Mouse (Mus musculus) lung, embryonic 16.5 days (tissue): ENCODE measurements around the gene Zfp870. TPM values are rescaled to one million over a fixed set of nuclear protein-coding genes. Genes with fewer than 3 reads are reported as not detected.

Experiments used
- ATAC-seq: fragments of 200-750 bp; cut with Nextera tagmentation; 2 replicates; pipeline ENCODE4 v1.8.0; 2017; ENCODE audit warnings: low read depth, mild to moderate bottlenecking, moderate library complexity
- H3K27ac ChIP-seq: fragments of 300-500 bp; sonication (generic); 2 replicates; pipeline ENCODE4 v1.5.1; 2014; ENCODE audit warnings: mild to moderate bottlenecking, control low read depth, low read length
- H3K27me3 ChIP-seq: fragments of 300-500 bp; sonication (generic); 2 replicates; pipeline ENCODE4 v1.6.1; 2014; ENCODE audit warnings: low read depth, low read length, mixed read lengths; ENCODE audit not compliant: control insufficient read depth, insufficient read depth
- H3K36me3 ChIP-seq: fragments of 300-500 bp; sonication (generic); 2 replicates; pipeline ENCODE4 v1.6.1; 2014; ENCODE audit warnings: low read length; ENCODE audit not compliant: control insufficient read depth, insufficient read depth
- H3K4me1 ChIP-seq: fragments of 300-500 bp; sonication (generic); replicated peaks from 2 replicates; pipeline ENCODE4 v1.6.1; 2014; ENCODE audit warnings: low read length, mixed read lengths; ENCODE audit not compliant: control insufficient read depth, insufficient read depth
- H3K4me2 ChIP-seq: fragments of 300-500 bp; sonication (generic); 2 replicates; pipeline ENCODE4 v1.6.1; 2014; ENCODE audit warnings: low read depth, low read length, control low read depth
- H3K4me3 ChIP-seq: fragments of 300-500 bp; sonication (generic); 2 replicates; pipeline ENCODE4 v1.5.1; 2014; ENCODE audit warnings: mild to moderate bottlenecking, low read length, control low read depth
- H3K9ac ChIP-seq: fragments of 300-500 bp; sonication (generic); 2 replicates; pipeline ENCODE4 v1.6.1; 2014; ENCODE audit warnings: low read length, control low read depth
- H3K9me3 ChIP-seq: fragments of 300-500 bp; sonication (generic); 2 replicates; pipeline ENCODE4 v1.6.1; 2016; ENCODE audit warnings: low read length; ENCODE audit not compliant: control insufficient read depth
- WGBS: fragments of 180-500 bp; shearing (Covaris S2); extraction: QIAGEN DNeasy Blood & Tissue Kit; methylation state at CpG from one replicate; pipeline ENCODE4 v1.1.7; 2014; 5-methylcytosine and 5-hydroxymethylcytosine counted together
- polyA plus RNA-seq: library from polyadenylated mRNA; unstranded; fragments of >200 nt; fragmentation: Nextera tagmentation; extraction: Ambion mirVana; gene quantifications from 2 replicates; pipeline ENCODE4 v1.2.1, GENCODE M21; 2015

Gene Zfp870
- polyA plus RNA-seq, 1 experiment from 2014 or later, result 10.4 TPM

- 27% methylated on average over 3 of the region's 3 CpGs for WGBS
- H3K4me3 ChIP-seq, result peak overlapping the region; percentile 83
- no peaks in the 10 kb centered on the region for H3K9me3 ChIP-seq
- ATAC-seq, result no peak
- peak overlapping the region; percentile 80 for H3K4me2 ChIP-seq
- no peaks in the 10 kb centered on the region for H3K27me3 ChIP-seq
- H3K27ac ChIP-seq, result no peak overlapping the region
- no peaks in the 10 kb centered on the region for H3K36me3 ChIP-seq
- H3K9ac ChIP-seq, result no peak overlapping the region
- H3K4me1 ChIP-seq, result peaks cover 6% of the 10 kb centered on the region; the same call in 1 of the 2 replicates
These were observed 61.0 kb downstream of the Zfp870 start for GRCm38 (mm10) chr17:32830418-32830782.

- Histone ChIP-seq H3K4me2 (peak within 1 kb of the TSS; percentile 80), H3K4me3 (peak within 1 kb of the TSS; percentile 83), H3K36me3 (peaks cover 3% of the 10 kb centered on the region; the same call in 1 of the 2 replicates), H3K27ac (0 out of 2 replicates have a peak within 1 kb of the TSS, but pooled peaks have one; percentile 36), H3K4me1 (peaks cover 6% of the 10 kb centered on the region; the same call in 1 of the 2 replicates), H3K9ac (peak within 1 kb of the TSS; percentile 95), H3K27me3 (no peaks in the 10 kb centered on the region), H3K9me3 (no peaks in the 10 kb centered on the region)
- WGBS, result 2% methylated on average over 34 of the region's 35 CpGs
- ATAC-seq, result peak; percentile 100
These were observed 61.7 kb downstream of the Zfp870 start, which contains the start of gene Zfp799 for GRCm38 (mm10) chr17:32829540-32830417. TSS of gene Zfp799 (minus strand) at chr17:32830261.

Other genes with a start within 250 kb of the Zfp870 start
- 0.21 TPM in 1 of 2 replicates, not detected in the other for gene Cyp4f40, start 232.7 kb downstream of the Zfp870 start, polyA plus RNA-seq
- gene Cyp4f15, start 206.0 kb downstream of the Zfp870 start, polyA plus RNA-seq, result not detected in 2 replicates
- 34.9 and 35.2 TPM in 2 replicates for gene Zfp871, start 103.4 kb downstream of the Zfp870 start, polyA plus RNA-seq
- gene Zfp811, start 81.7 kb downstream of the Zfp870 start, polyA plus RNA-seq, result 2.4 and 2.5 TPM in 2 replicates
- 13.0 and 14.2 TPM in 2 replicates for gene Zfp799, start 61.4 kb downstream of the Zfp870 start, polyA plus RNA-seq
- gene Cyp4f14, start 25.7 kb upstream of the Zfp870 start, polyA plus RNA-seq, result 0.25 TPM in 1 of 2 replicates, not detected in the other
- 11.6 and 17.2 TPM in 2 replicates for gene Cyp4f13, start 55.8 kb upstream of the Zfp870 start, polyA plus RNA-seq
- gene Zfp472, start 74.2 kb upstream of the Zfp870 start, polyA plus RNA-seq, result 10.7 and 10.9 TPM in 2 replicates
- 11.3 and 12.7 TPM in 2 replicates for gene Zfp952, start 101.5 kb upstream of the Zfp870 start, polyA plus RNA-seq
- gene Zfp763, start 141.8 kb upstream of the Zfp870 start, polyA plus RNA-seq, result 13.6 and 14.9 TPM in 2 replicates
- gene 4921501E09Rik, start 176.4 kb upstream of the Zfp870 start, polyA plus RNA-seq, result not detected in 2 replicates
- 9.6 TPM in 2 replicates for gene Zfp563, start 197.7 kb upstream of the Zfp870 start, polyA plus RNA-seq
- not detected in 2 replicates for gene Morc2b, start 248.0 kb upstream of the Zfp870 start, polyA plus RNA-seq